Mouse (Mus musculus) hematopoietic stem cell, adult 5-6 weeks (primary cell): ENCODE data around the gene Fan1. TPM values are rescaled to one million over a fixed set of nuclear protein-coding genes. Genes with fewer than 3 reads are reported as not detected.

Experiments
- ATAC-seq, 2 experiments: fragments of 125-278 bp in 1 of 2; replicated peaks in 1 of 2; 2 replicates each; pipeline ENCODE4 v1.8.0; 2016 to 2017; ENCODE audit warnings: inconsistent platforms in 2 of 2, mild to moderate bottlenecking in 2 of 2, moderate number of reproducible peaks in 2 of 2, low read depth in 1 of 2, moderate TSS enrichment in 1 of 2; ENCODE audit not compliant: low FRiP score in 2 of 2, poor library complexity in 2 of 2, severe bottlenecking in 2 of 2, insufficient read depth in 1 of 2, low TSS enrichment in 1 of 2
- total RNA-seq: library from RNA; stranded (forward); fragments of 172-1452, 232-1000 nt; gene quantifications from 2 replicates; pipeline ENCODE4 v1.2.3, GENCODE M21; 2017

Gene Fan1
- 9.2 and 14.4 TPM in 2 replicates for total RNA-seq

DNA sequence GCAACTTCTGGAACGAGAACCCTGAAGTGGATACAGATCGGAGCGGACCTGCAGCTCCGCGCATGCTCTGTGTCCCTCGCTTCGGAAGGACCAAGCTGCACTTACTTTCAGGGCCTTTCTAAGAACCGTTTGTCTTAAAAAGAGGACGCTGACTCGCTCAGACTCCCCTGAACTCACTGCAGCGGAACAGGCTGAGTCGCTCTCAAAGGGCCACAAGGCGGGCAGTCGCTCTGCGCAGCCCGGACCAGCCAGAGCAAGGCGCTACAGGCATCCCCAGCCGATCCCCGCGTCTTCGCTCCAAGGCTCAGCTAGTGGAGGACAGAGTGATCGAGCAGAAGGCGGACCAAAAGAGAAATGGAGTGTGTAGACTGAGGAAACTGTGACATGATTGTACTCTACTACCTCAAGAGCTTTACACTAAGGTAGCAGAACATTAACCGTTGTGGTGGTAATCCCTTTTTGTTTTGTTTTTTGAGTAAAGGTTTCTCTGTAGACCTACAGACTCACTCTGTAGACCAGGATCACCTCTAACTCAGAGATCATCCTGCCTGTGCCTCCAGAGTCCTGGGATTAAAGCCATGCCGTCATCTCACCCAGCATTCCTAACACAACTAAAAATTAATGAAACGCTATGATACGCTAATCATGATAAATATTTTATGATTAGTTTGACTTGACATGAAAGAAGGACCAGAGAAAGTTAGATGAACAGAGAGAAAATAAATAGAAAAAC lies at the start of gene Fan1:
Gene Fan1 (minus strand): TSS at position 266 of the 733 bp plus-strand sequence.
- ATAC-seq: peak; percentile 98 to 99

DNA sequence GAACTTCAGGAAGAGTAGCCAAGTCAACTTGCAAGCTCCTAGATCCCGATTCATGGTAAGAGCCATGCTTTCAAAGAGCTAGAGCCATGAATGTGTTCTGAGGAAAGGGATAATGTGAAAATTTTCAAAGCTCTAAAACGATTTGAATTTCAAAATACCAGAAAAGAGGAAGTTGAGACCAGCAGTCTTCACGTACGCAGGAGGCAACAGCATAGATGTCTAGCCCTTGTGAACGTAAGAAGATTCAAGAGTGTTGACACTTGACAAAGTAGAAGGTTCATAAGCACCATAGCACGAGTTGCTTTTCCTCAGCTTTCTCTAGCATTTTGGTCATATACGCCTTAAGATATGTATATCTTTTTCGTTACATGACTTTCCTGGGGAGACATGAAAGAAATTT lies 30.1 kb upstream of the Fan1 start:
- peak in 1 of 2 experiments; percentile 44; a peak in 2 of 4 replicates for ATAC-seq

DNA sequence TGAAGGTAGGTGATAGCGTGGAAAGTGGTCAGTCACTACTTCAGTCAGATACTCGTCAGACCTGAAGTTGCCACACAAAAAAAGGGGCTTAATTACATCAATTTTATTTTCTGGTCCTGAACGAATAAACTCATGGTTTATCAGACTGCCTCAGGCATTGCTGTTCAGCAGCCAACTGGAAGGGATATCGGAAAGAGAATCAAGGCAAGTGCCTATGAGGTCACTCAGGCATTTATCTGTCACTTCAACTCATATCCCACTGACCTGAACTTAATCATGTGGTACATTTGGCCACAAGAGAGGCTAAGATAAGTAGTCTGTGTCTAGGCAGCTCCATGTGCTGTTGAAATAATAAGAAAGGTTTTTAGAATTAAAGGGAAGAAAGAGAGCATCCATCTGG lies 28.6 kb upstream of the Fan1 start:
- no peak for ATAC-seq

DNA sequence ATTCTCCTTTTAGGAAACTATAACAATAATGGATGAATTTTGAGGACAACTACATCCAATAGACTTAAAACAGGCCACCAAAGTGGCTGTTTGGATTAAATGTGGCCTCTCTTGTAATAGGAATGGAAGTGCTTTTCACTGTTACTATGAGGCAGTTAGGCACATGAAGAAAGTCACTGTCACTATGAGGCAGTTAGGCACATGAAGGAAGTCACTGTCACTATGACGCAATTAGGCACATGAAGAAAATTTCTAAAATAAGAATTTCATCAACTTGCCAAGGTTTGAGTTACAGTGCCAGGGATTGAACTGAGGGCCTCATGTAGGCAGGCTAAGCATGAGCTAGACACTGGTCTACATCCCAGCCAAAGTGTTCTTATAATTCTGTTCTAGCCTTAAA lies 26.8 kb upstream of the Fan1 start:
- peak in 1 of 2 experiments; percentile 38; a peak in 1 of 4 replicates for ATAC-seq

DNA sequence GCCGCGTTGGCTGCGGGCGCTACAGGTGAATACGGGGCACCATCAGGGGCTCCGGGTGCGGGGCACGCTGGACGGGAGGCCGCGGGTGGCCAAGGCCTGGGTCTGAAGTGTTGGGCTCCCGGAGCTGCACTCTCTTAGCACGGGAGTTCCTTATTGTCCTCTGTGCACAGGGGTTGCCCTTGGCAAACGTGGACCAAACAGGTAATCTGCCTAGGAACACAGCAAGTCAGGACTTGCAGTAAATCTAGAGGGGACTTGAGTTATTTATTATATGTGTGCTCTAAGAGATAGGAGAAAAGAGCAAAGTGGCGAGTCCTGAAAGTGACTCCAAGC lies 18.9 kb upstream of the Fan1 start:
- ATAC-seq: peak in 1 of 2 experiments; percentile 17; a peak in 3 of 4 replicates

DNA sequence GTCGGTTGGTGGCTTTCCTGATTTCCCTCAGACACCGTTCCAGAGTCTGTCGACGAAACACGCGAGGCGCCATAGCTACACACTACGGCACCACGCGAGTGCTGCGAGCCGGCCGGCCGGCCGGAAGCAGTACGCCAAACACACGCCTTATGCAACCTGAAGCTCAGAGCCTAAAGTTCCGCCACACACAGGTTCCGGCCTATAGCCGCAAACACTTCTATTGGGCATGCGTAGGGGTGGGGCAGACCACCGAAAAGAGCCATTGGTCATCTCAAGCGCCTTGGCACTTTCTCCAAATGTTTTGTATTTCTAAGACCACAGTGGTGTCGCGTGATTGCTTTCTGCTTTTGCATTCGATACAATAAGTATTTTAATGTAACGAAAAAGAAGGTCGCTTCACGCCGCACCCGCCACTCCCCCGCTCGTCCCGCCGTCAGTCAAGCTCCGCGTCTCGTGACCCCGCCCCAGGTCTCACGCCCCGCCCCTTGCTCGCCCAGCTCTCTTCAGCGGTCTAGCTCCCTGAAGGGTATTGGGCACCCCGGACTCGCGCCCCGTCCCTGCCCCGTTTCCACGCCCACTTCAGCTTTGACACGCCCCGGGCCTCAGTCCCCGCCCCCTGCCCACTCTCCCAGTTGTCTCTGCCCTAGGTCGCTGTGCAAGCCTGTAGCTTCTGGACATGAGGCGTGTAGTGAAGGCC lies 18.4 kb upstream of the Fan1 start, which contains the start of the genes Mphosph10 and Mcee:
Gene Mphosph10 (minus strand): TSS at position 147 of the 697 bp plus-strand sequence.
Gene Mcee (plus strand): TSS at position 486 of the 697 bp plus-strand sequence.
- ATAC-seq: peak; percentile 92 to 94

DNA sequence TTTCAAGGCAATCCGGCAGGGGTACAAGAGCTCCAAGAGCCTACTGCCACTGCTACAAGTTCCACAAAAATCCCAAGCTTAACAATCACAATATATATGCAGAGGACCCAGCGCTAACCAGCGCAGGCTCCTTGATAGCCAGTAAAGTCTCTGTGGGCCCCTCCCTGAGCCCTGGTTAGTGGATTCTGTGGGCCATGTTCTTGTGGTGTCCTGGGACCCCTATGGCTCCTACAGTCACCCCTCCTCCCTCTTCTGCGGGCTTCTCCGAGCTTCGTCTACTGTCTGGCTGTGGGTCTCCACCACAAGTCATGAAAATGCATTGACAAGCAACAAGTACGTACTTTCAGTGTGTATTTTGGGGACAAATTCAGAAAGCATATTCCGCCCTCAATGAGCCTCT lies 17.6 kb upstream of the Fan1 start:
- ATAC-seq: no peak

DNA sequence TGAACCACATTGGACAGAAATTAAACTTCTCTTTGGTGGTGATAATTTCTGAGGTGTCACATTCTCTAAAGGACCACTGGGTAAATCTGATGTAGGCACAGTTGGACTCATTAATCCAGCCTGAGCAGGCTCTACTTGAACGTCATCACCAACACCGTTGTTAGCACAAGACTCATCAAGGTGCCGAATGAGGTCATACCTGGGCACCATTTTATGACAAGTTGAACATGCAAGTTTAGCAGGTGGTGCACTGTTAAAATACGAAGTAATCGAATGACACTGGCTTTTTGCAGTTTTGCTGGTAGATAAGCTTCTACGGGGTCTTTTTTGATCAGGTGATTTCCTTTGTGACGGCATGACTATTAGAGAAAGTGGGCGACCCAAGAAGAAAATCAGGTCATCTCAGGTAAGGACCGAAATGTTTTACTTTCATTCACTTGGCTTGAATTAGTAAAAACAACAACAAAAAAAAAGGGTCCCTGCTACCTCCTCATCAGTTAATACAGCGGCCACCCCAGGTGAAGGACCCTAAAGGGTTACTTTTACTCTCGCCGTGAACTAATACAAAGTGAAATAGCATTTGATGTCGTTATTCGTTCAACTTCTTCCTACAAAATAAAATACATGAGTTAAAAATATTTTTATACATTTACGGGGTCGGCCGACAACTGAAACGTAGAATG lies 607 bp downstream of the Fan1 start:
- ATAC-seq: 0 out of 4 replicates have a peak, but pooled peaks have one; percentile 1 to 2

DNA sequence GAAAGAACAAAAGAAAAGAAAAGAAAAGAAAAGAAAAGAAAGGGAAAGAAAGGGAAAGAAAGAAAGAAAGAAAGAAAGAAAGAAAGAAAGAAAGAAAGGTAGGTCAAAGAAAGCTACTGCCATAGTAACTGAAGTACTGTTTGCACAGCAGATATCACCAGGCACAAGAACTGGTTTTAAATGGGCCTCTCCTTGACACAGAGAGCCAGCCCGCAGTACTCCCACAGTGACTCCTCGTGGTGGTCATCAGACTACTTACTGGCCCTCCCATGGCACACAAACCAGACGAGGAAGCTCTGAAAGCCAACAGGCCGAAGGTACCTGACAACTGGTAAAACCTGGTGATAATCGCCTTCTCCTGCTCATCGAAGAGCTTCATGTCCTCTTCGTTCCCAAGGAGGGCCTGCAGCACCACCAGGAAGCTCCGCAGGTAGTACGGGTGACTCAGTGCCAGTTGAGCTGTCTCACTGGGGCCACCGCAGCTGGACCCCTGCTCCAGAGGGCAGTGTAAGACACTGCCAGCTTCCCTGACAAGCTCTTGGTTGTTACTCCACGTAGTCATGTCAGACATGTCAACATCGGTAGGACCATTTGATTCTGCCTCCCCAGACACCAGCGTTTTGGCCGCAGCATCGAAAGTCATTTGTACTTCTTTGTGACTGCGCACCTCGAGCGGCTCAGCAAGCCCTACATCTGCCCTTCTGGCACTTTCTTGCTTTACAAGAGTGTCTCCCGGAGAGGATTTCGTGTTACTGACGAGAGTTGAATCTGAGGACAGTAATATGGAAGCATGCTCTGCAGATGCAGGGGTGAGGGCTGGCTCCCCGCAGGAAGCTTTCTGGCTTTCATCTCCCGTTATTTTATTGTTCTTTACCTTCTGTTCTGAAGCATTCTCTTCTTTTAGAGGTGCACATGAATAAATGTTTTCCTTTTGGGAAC lies 1.7 kb downstream of the Fan1 start:
- no peak for ATAC-seq

DNA sequence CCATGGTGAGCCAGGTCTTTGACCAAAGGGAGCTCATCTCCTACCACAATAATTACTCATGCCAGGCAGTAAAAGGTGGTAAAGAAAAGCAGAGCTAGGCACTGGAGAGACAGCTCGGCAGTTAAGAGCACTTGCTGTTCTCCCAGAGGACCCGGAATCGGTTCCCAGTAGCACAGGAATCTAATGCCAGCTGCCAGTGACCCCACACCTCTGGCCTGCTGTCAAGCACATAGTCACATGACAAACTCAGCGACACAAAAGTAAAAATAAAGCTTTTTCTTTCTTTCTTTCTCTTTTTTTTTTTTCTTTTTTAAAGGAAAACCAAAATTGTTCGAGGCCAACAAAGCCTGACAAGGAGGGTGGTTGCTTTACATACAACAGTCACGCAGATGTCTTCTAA lies 4.1 kb downstream of the Fan1 start:
- ATAC-seq: no peak

DNA sequence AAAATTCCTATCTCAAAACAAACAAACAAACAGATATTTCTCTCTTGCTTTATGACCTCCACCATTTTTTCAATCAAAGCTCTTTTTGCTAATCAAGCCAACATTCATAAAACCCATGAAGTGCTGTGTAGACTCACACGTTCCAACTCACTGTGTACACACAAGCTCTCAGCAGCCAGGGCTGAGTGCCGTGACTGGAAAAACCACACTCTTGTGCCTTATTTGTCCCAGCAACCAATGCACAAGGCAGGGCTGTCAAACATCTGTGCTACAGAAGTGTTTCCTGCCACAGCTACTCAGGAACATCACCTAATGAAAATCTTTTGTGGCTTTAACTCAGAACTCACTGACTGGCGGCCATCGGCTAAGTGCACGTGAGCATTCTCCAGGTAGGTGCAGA lies 8.0 kb downstream of the Fan1 start:
- ATAC-seq: no peak

DNA sequence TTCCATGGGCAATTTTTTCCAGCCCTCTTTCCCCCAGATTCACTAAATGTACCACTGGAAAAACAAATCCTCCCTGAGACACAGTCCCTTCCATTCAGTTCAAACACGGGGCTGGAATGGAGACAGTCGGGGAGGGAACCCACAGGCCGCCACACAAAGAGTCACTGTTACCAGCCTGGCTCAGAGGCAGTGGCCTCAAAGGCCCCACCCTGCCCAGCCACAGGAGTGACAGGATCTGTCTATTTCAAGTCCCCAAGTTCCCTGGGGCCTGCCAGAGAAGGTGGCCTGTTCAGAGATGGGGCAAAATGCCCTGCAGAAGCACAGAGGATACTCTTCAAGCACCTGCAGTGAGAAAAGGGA lies 13.3 kb downstream of the Fan1 start:
- no peak for ATAC-seq

DNA sequence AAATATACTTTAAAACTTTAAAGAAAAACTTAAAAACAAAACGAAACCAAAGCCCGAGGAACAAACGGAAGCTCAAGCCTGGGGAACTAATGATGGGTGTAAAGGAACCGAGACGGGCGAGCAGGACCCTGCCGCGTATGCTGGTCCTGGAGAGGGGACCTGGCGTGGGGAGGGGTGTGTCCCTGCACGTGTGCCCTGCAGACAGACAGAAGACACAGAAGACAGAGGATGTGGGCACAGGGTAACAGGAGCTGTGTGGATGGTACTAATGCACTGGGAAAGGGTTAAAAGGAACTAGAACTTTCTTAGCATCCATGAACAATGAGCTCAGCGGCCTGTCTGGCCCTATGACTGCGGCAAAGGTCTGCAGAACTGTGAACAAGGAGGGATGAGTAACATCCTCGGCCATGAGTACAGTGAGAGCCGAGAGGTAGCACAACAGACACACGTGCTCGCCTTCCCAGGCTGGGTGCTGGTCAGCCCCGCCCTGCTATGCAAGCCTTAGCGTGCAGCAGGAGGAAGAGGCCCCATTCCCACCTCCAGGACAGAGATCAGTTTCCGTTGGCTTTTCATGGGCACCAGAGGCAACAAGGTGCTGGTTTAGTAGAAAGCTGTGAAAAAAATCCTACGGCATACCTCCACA lies 13.8 kb downstream of the Fan1 start:
- no peak for ATAC-seq

DNA sequence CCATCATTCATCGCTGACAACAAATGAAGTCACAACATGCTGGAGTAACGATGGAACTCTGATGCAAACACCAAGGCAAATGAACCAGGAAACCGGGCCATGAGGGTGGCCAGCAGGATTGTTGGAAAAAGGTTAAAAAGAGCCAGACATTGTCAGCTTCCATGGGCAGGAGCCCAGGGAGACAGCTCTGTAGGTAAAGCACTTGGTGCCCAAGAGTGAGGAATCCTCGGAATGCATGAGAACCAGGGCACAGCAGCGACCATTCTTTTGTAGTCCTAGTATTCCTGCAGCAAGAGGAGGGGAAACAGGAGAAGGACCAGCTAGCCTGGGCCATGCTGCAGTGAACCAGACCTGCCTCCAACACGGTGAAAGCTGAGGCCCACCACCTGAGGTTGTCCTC lies 15.2 kb downstream of the Fan1 start:
- no peak for ATAC-seq

DNA sequence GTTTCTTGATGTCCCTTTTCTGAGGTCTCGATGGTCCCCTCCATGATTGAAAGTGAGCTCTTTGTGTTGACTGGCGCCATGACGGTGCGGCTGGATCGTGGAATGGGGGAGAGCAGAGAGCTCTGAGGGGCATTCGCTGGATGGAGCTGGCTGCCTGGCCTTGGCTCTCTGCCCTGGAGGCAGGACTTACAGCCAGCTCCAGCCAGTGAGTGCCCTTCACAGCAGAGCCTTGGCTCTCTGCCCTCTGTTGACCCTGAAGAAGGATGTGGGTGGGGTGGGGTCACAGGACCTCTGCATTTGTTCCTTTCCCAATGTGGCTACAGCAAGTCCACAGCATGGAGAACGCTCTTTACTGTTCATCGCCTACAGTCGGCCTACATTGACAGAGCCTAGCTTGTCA lies 16.5 kb downstream of the Fan1 start:
- no peak for ATAC-seq

DNA sequence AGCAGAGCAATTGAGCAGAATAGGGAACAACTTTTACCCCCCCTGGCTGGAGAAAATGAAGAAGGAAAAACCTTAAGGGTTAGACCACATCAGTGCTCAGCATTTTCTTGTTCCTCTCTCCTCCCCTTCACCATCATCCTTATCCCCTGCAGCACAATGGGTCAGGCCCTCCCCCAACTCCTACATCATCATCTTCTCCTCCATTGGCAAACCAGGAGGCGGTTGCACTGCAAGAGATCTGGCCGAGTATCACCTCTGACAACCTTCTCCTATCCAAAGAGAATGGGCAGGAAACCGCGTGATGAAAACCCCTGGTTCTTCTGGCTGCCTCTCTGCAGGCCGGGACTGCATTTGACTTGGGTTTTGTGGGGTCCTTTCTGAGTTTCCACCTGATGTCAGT lies 17.2 kb downstream of the Fan1 start:
- no peak for ATAC-seq

DNA sequence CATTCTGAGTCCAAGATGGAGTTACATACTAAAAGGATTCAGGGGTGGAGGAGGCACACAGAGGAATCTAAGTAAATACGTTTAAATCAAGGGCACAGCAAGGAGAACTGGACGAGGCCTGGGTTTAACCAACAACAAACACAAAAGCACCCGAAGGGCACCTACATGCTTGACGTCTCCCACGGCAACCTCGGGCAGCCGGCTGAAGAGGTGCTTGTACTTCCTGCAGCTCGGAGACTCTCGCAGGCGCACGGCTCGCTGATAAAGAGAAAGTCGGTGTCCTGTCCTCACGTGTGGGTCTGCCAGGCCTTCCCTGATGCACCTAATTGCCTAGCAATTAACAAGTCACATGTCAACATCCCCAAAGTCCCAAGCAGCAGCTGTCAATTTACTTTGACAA lies 19.7 kb downstream of the Fan1 start:
- no peak for ATAC-seq
